Mouse (Mus musculus) embryonic facial prominence, embryonic 13.5 days (tissue): ENCODE measurements around the gene Jmjd1c. TPM values are rescaled to one million over a fixed set of nuclear protein-coding genes. Genes with fewer than 3 reads are reported as not detected.

Experiments used
- ATAC-seq: fragments of 200-750 bp; cut with Nextera tagmentation; 2 replicates; pipeline ENCODE4 v1.8.0; 2017; ENCODE audit warnings: low read depth; ENCODE audit not compliant: insufficient number of reproducible peaks, insufficient read depth, low FRiP score, low TSS enrichment
- H3K27ac ChIP-seq: fragments of 300-500 bp; sonication (generic); 2 replicates; pipeline ENCODE4 v1.5.1; 2015; ENCODE audit warnings: moderate library complexity, mild to moderate bottlenecking, inconsistent platforms
- H3K27me3 ChIP-seq: fragments of 300-500 bp; sonication (generic); 2 replicates; pipeline ENCODE4 v1.6.1; 2015; ENCODE audit warnings: mild to moderate bottlenecking, inconsistent platforms
- H3K36me3 ChIP-seq: fragments of 300-500 bp; sonication (generic); 2 replicates; pipeline ENCODE4 v1.6.1; 2015; ENCODE audit warnings: mild to moderate bottlenecking, inconsistent platforms
- H3K4me1 ChIP-seq: fragments of 300-500 bp; sonication (generic); 2 replicates; pipeline ENCODE4 v1.6.1; 2015; ENCODE audit warnings: inconsistent platforms
- H3K4me2 ChIP-seq: fragments of 300-500 bp; sonication (generic); 2 replicates; pipeline ENCODE4 v1.6.1; 2015; ENCODE audit warnings: moderate library complexity, mild to moderate bottlenecking, inconsistent platforms
- H3K4me3 ChIP-seq: fragments of 300-500 bp; sonication (generic); 2 replicates; pipeline ENCODE4 v1.5.1; 2015; ENCODE audit warnings: mild to moderate bottlenecking, inconsistent platforms
- H3K9ac ChIP-seq: fragments of 300-500 bp; sonication (generic); 2 replicates; pipeline ENCODE4 v1.6.1; 2015; ENCODE audit warnings: mild to moderate bottlenecking, inconsistent platforms
- H3K9me3 ChIP-seq: fragments of 300-500 bp; sonication (generic); 2 replicates; pipeline ENCODE4 v1.6.1; 2016; ENCODE audit warnings: inconsistent platforms
- WGBS: fragments of 180-500 bp; shearing (Covaris S2); methylation state at CpG from one replicate; pipeline ENCODE4 v1.1.7; 2015; ENCODE audit warnings: mixed read lengths; 5-methylcytosine and 5-hydroxymethylcytosine counted together
- polyA plus RNA-seq: library from polyadenylated mRNA; unstranded; fragments of >200 nt; fragmentation: Nextera tagmentation; extraction: Ambion mirVana; gene quantifications from 2 replicates; pipeline ENCODE4 v1.2.1, GENCODE M21; 2015

Gene Jmjd1c
- polyA plus RNA-seq, 1 experiment from 2014 or later = 50.7 TPM

DNA sequence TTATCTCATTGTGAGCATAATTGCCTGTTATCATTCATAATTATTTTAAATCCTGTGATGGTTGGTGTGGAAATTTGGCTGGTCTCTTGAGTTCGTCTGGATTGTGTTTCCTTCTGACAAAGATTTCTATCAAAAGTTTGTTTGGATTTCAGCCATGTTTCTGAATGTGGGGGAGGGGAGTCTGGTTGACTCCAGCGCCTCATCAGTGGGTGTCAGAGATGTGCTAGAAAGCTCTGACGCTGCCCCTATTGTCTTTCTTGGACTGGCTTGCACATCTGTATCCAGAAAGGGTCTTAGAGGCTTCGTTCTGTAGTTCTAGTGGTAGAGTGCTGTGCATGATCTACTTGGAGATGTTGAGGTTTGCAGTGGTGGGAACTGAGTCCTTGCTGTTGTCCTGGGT is 24.3 kb downstream of the Jmjd1c start:
- Histone ChIP-seq H3K4me1 (peaks cover 43% of the 10 kb centered on the region), H3K4me3 (no peak overlapping the region), H3K4me2 (no peak overlapping the region), H3K9ac (no peak overlapping the region), H3K27me3 (no peaks in the 10 kb centered on the region), H3K27ac (no peak overlapping the region), H3K9me3 (no peaks in the 10 kb centered on the region), H3K36me3 (no peaks in the 10 kb centered on the region)
- 63% methylated on average over 4 of the region's 4 CpGs for WGBS
- ATAC-seq = no peak

DNA sequence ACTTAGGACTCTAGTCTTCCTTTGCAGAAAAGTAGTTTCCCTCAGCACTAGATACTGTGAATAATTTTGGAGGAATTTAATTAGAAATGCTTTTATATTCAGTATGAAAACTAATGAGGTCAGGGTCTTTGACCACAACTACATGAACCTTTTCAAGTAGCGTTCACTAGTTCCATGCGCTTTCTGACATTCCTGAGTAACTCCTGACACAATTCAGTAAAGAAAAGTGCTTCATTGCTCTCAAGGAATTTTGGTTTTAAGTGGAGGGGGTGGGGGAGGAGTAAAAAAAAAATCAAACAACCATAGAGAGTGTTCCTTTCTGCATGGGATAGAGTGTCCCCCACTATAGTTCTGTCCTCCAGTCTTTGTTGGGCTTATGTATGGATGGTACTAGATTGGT is 24.7 kb downstream of the Jmjd1c start:
- WGBS = 60% methylated on average over 2 of the region's 2 CpGs

DNA sequence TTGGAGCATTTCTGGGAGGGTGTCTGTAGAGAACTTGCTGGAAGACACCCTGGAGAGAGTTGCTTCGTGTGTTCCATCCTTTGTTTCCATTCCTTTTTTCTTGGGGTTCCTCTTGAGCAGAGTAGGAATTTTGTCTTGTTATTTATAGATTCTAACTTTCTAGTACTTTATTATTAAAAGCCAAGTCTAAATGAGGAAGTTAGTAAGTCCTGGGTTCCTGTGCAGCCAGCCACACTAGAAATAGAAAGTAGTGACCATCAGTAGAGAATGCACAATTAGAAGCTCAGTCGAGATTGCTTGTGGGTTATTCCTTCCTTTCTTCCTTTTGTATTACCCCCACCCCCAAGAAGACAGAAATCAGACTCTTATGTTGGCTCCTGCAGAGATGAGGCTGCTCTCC is 27.8 kb downstream of the Jmjd1c start:
- 57% methylated on average over 2 of the region's 2 CpGs for WGBS
- no peak overlapping the region for H3K27ac ChIP-seq
- H3K9ac ChIP-seq = no peak overlapping the region
- no peak overlapping the region for H3K4me3 ChIP-seq
- peaks cover 29% of the 10 kb centered on the region for H3K4me1 ChIP-seq
- H3K27me3 ChIP-seq = no peaks in the 10 kb centered on the region
- no peak for ATAC-seq
- H3K9me3 ChIP-seq = no peaks in the 10 kb centered on the region
- no peaks in the 10 kb centered on the region for H3K36me3 ChIP-seq
- H3K4me2 ChIP-seq = no peak overlapping the region

More for the DNA sequence above, 24.7 kb downstream of the Jmjd1c start:
- Histone ChIP-seq H3K9me3 (no peaks in the 10 kb centered on the region), H3K4me1 (peaks cover 40% of the 10 kb centered on the region), H3K9ac (no peak overlapping the region), H3K36me3 (no peaks in the 10 kb centered on the region), H3K4me3 (no peak overlapping the region), H3K4me2 (no peak overlapping the region), H3K27ac (no peak overlapping the region), H3K27me3 (no peaks in the 10 kb centered on the region)
- ATAC-seq = no peak

- Histone ChIP-seq H3K4me3 (no peak overlapping the region), H3K27ac (no peak overlapping the region), H3K9me3 (no peaks in the 10 kb centered on the region), H3K9ac (no peak overlapping the region), H3K4me1 (peaks cover 27% of the 10 kb centered on the region), H3K4me2 (no peak overlapping the region), H3K27me3 (no peaks in the 10 kb centered on the region), H3K36me3 (no peaks in the 10 kb centered on the region)
- ATAC-seq = no peak
- 67% methylated on average over 4 of the region's 4 CpGs for whole genome bisulfite sequencing
These were observed 28.2 kb downstream of the Jmjd1c start for GRCm38 (mm10) chr10:67124156-67124555.

DNA sequence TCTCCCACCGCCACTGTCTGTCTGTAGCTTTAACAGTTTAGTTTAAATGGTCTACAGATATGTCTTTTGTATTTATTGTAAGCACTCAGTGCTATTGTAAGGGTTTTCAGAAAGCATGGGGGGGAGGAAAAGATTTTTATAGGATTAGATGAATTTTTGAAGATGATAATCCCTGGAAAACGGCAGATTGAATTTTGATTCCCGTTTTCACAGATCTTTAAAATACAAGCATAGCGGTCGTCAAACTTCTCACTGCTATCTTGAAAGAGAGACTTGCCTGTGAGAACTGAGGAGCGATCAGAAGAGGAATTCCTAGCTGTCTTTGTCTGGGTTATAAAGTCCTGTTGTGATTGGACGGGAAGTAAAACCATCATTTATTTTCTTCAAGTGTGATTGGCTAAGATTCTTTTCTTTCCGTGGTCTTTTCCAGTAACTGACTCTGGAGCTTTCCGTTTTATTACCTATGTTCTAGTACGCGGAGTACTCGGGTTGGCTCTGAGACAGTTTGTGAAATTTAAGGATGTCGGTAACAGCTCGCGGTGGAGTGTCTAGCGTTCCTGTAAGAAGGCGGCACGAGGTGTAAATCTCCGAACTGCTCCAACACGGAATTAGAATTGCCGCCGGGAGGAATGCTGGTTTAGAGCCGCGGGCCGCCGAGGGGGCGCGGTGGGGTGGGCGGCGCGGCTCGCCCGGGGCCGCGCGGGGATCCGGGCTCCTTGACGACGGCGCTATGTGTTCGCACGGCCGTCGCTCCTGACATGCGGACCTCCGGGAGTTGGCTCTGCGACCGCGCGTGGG is 30.3 kb downstream of the Jmjd1c start:
- Histone ChIP-seq H3K27me3 (no peaks in the 10 kb centered on the region), H3K4me2 (peak overlapping the region; percentile 95), H3K4me1 (peaks cover 23% of the 10 kb centered on the region), H3K27ac (peak overlapping the region; percentile 86), H3K9ac (peak overlapping the region; percentile 87), H3K9me3 (no peaks in the 10 kb centered on the region), H3K4me3 (peak overlapping the region; percentile 88), H3K36me3 (no peaks in the 10 kb centered on the region)
- peak; percentile 50; the same call in 1 of the 2 replicates for ATAC-seq
- 1% methylated on average over 50 of the region's 50 CpGs for WGBS

DNA sequence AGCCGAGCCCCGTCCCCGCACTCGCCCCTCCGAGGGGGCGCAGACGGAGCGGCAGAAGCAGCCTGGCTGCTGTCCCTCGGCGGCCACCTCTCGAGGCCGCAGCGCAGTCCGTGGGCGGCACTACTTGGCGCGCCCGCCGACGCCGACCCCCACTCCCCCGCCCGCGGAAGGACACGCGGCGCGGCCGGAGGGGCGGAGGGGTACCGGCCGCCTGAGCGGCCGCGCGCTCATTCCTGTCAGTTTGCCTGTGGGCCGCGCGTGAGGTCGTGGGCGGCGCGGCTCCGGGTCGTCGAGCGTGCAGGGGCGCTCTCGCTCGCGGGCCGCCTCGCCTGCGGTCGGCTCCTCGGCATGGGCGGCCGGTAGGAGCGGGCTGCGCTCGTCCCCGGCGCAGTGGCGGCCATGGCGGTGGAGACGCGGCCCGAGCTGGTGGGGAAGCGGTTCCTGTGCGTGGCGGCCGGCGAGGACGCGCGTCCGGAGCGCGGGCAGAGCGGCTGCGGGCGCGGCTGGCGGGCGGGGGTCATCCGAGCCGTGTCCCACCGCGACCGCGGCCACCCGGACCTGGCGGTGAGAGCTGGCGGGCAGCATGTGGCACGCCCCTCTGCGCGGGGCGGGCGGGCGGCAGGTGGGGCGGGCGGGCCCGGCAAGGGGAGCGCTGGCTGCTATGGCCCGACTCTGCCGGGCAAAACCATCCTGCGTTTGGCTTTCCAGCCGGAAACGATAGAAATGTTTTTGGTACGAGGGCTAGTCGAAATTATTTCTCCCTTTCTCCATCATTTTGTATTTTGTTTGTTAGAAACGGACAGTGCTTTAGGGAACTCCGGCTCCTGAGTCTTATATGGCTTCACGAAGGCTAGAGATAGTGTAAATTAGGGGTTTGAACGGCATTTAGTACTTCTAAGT is 31.2 kb downstream of the Jmjd1c start:
- Histone ChIP-seq H3K4me2 (peak overlapping the region; percentile 95), H3K4me3 (peak overlapping the region; percentile 88), H3K9ac (peak overlapping the region; percentile 87), H3K27ac (peak overlapping the region; percentile 86), H3K4me1 (peaks cover 18% of the 10 kb centered on the region), H3K9me3 (no peaks in the 10 kb centered on the region), H3K36me3 (no peaks in the 10 kb centered on the region), H3K27me3 (no peaks in the 10 kb centered on the region)
- ATAC-seq = peak; percentile 68
- under 1% methylated on average over 95 of the region's 115 CpGs for WGBS

DNA sequence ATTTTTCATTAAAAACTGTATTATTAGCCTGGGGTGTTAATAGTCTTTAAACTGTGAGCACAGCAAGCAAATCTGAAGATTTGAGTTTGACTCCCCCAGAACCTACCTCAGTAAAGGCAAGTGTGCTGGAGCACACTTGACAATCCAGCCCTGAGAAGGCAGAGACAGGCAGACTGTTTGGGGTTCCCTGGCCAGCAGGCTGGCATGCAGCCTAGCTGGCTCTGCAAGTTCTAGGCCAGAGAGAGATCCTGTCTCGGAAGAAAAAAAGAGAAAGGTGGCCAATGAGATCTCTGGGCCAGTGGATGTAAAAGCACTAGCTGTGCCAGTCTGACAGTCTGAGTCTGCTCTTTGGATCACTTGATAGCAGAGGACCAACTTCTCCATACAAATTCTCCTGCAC is 33.6 kb downstream of the Jmjd1c start:
- H3K4me2 ChIP-seq = no peak overlapping the region
- no peak overlapping the region for H3K9ac ChIP-seq
- ATAC-seq = no peak
- H3K4me3 ChIP-seq = no peak overlapping the region
- 61% methylated on average over 1 of the region's 1 CpGs for WGBS
- H3K9me3 ChIP-seq = no peaks in the 10 kb centered on the region
- H3K4me1 ChIP-seq = peaks cover 12% of the 10 kb centered on the region
- H3K27ac ChIP-seq = no peak overlapping the region
- no peaks in the 10 kb centered on the region for H3K27me3 ChIP-seq
- H3K36me3 ChIP-seq = no peaks in the 10 kb centered on the region

GRCm38 (mm10) chr10:67131709-67132108 is 35.8 kb downstream of the Jmjd1c start:
- H3K36me3 ChIP-seq = no peaks in the 10 kb centered on the region
- peaks cover 8% of the 10 kb centered on the region for H3K4me1 ChIP-seq
- no peaks in the 10 kb centered on the region for H3K9me3 ChIP-seq
- H3K27ac ChIP-seq = no peak overlapping the region
- H3K4me3 ChIP-seq = no peak overlapping the region
- ATAC-seq = no peak
- no peak overlapping the region for H3K9ac ChIP-seq
- WGBS = 94% methylated on average over 1 of the region's 1 CpGs
- no peak overlapping the region for H3K4me2 ChIP-seq
- no peaks in the 10 kb centered on the region for H3K27me3 ChIP-seq

DNA sequence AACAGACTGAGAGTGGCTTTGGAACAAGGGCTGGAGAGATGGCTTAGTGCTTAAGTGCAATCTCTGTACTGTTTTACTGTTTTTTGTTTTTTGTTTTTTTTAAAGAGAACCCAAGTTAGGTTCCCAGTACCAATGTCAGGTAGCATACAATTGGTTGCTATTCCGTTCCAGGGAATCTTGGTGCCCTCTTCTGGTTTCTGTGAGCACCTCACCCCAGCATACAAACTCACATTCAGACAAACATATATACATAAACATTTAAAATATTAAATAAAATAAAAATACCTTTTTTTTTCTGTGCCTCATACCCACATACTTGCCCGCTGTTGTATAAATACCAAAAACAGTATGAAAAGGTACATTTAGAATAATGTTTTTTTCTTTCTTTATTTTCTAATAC is 38.4 kb downstream of the Jmjd1c start:
- no peaks in the 10 kb centered on the region for H3K36me3 ChIP-seq
- no peak overlapping the region for H3K4me3 ChIP-seq
- H3K9me3 ChIP-seq = no peaks in the 10 kb centered on the region
- ATAC-seq = no peak
- no peak overlapping the region for H3K4me2 ChIP-seq
- H3K4me1 ChIP-seq = no peaks in the 10 kb centered on the region
- H3K27ac ChIP-seq = no peak overlapping the region
- 93% methylated on average over 2 of the region's 2 CpGs for WGBS
- no peak overlapping the region for H3K9ac ChIP-seq
- no peaks in the 10 kb centered on the region for H3K27me3 ChIP-seq

- 91% methylated on average over 2 of the region's 2 CpGs for WGBS
- Histone ChIP-seq H3K27ac (no peak overlapping the region), H3K9me3 (no peaks in the 10 kb centered on the region), H3K9ac (no peak overlapping the region), H3K36me3 (no peaks in the 10 kb centered on the region), H3K27me3 (no peaks in the 10 kb centered on the region), H3K4me2 (no peak overlapping the region), H3K4me1 (no peaks in the 10 kb centered on the region), H3K4me3 (no peak overlapping the region)
- no peak for ATAC-seq
These were observed 41.5 kb downstream of the Jmjd1c start for GRCm38 (mm10) chr10:67137437-67137836.

DNA sequence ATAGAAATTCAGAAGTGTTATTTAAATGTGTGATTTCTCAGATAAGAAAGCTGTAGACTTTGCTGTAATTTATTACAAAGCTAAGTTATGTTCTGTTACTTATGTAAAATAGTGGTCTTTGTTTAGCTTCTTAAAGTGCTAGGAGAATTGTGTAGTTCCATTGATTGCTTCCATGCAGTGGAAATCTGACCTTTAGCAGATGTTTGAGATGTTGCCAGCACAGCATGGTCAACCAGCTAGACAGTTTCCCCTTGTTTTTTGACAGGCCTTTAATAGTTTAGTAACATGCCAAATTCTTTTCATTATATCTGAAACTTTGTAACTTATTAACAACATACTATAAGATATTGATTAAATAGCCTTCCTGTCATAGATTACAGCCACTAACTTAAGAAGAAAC is 47.7 kb downstream of the Jmjd1c start:
- no peak overlapping the region for H3K27ac ChIP-seq

DNA sequence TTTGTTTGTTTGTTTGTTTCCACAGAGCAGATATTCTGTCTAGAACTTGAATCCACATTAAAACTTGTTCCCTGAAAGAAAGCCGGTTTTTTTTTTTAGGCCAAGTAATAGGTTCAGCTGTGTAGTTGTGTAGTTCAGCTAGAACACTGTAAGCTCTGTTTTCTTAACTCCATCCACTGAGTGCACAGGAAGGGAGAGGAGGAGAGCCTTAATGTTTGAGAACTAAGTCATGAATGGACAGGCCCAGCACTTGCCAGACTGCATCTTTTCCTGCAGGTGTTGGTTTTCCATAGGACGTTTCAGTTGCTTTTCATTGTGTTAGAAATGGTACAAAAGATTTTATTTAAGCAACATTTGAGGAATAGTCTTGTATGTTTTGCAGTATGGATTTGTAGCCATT is 48.3 kb downstream of the Jmjd1c start:
- Histone ChIP-seq H3K36me3 (no peaks in the 10 kb centered on the region), H3K4me1 (peaks cover 6% of the 10 kb centered on the region), H3K4me3 (no peak overlapping the region), H3K9me3 (no peaks in the 10 kb centered on the region), H3K4me2 (no peak overlapping the region), H3K9ac (no peak overlapping the region), H3K27me3 (no peaks in the 10 kb centered on the region), H3K27ac (peak overlapping the region; percentile 28; the same call in 1 of the 2 replicates)
- no peak for ATAC-seq
- WGBS = 23% methylated on average over 2 of the region's 2 CpGs

More for the DNA sequence above, 47.7 kb downstream of the Jmjd1c start:
- Histone ChIP-seq H3K4me3 (no peak overlapping the region), H3K4me1 (peaks cover 6% of the 10 kb centered on the region), H3K27me3 (no peaks in the 10 kb centered on the region), H3K9me3 (no peaks in the 10 kb centered on the region), H3K4me2 (no peak overlapping the region), H3K9ac (no peak overlapping the region), H3K36me3 (no peaks in the 10 kb centered on the region)
- no peak for ATAC-seq
